ENCODE assay signal across 8 mouse cellular contexts in the genomic region with DNA sequence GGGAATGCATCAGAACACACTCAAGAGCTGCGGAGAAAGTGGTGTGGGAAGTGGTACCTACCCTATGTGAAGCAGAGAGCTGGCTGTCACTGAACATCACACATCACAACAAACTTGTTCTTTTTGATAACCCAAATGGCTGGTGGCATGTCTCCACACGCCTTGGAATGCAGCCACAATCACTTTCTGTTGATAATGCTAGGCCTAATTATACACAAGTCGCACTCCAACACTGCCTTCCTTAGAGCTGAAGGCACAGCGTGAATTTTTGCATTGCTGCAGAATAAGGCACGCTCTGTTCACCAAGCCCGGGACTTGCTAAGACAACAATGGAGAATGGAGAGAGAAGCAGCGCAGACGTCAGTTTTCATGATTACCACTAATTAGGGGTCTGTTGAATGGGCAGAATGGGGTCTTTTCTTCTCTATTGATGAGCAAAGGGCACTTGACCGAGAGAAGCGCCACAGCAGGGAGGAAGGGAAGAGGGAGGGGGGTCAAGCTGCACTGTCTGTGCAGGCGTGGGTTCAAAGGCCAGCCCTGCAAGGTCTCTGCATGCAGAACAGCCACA.
DNase-seq lines count a peak whose midpoint lies in the region; ATAC-seq and TF ChIP-seq lines count a peak whose summit lies in the region.

No protein-coding gene starts in this region.

- H3K9me3 ChIP-seq in lung, postnatal 0 days (ENCODE audit: low read length) = no peaks in the 10 kb centered on the region
- H3K9me3 ChIP-seq in heart, embryonic 11.5 days (replicated peaks; ENCODE audit: control insufficient read depth, low read length) = no peaks in the 10 kb centered on the region
- H3K9me3 ChIP-seq in midbrain, postnatal 0 days (ENCODE audit: low read length) = no peaks in the 10 kb centered on the region

- no peak overlapping the region for H3K4me3 ChIP-seq in lung, postnatal 0 days (ENCODE audit: low read depth, low read length)
- H3K4me3 ChIP-seq in heart, embryonic 11.5 days (ENCODE audit: low read depth, low read length) = no peak overlapping the region
- H3K4me3 ChIP-seq in midbrain, postnatal 0 days (ENCODE audit: low read depth, low read length) = no peak overlapping the region

- no peak overlapping the region for H3K9ac ChIP-seq in lung, postnatal 0 days (replicated peaks; ENCODE audit: low read depth)
- H3K9ac ChIP-seq in heart, embryonic 11.5 days (ENCODE audit: low read depth, low read length) = no peak overlapping the region
- H3K9ac ChIP-seq in midbrain, postnatal 0 days (replicated peaks; ENCODE audit: low read length, poor library complexity, severe bottlenecking) = no peak overlapping the region

- no peaks in the 10 kb centered on the region for H3K4me1 ChIP-seq in lung, postnatal 0 days (ENCODE audit: insufficient read depth, low read depth, low read length)
- H3K4me1 ChIP-seq in heart, embryonic 11.5 days (ENCODE audit: control insufficient read depth, insufficient read depth, low read length) = peaks cover 30% of the 10 kb centered on the region
- peaks cover 4% of the 10 kb centered on the region; the same call in 1 of the 2 replicates for H3K4me1 ChIP-seq in midbrain, postnatal 0 days (ENCODE audit: insufficient read depth, low read length)

- no peaks in the 10 kb centered on the region for H3K27me3 ChIP-seq in lung, postnatal 0 days (replicated peaks; ENCODE audit: insufficient read depth, low read length)
- no peaks in the 10 kb centered on the region for H3K27me3 ChIP-seq in heart, embryonic 11.5 days (ENCODE audit: control insufficient read depth, insufficient read depth, low read length)
- no peaks in the 10 kb centered on the region for H3K27me3 ChIP-seq in midbrain, postnatal 0 days (ENCODE audit: insufficient read depth, low read length)

- H3K36me3 ChIP-seq in lung, postnatal 0 days (ENCODE audit: insufficient read depth, low read length) = no peaks in the 10 kb centered on the region
- no peaks in the 10 kb centered on the region for H3K36me3 ChIP-seq in heart, embryonic 11.5 days (ENCODE audit: control insufficient read depth, insufficient read depth, low read length)
- H3K36me3 ChIP-seq in midbrain, postnatal 0 days (ENCODE audit: insufficient read depth, low read length) = no peaks in the 10 kb centered on the region

- no peak for TF ChIP-seq CTCF in lung, postnatal 0 days (IDR thresholded peaks at IDR 0.05)
- no peak for TF ChIP-seq CTCF in midbrain, postnatal 0 days (IDR thresholded peaks at IDR 0.05)

- TF ChIP-seq EP300 in lung, postnatal 0 days (IDR thresholded peaks at IDR 0.05) = no peak

- ATAC-seq in lung, postnatal 0 days = no peak
- no peak for ATAC-seq in heart, embryonic 11.5 days (replicated peaks; ENCODE audit: insufficient number of reproducible peaks, low FRiP score, low TSS enrichment)
- ATAC-seq in midbrain, postnatal 0 days (ENCODE audit: low FRiP score) = no peak

- DNase-seq in lung, postnatal 4 days = peak; percentile 25 to 40
- DNase-seq in lung, postnatal 0 days (ENCODE audit: low spot score) = no peak
- peak; percentile 53 to 78 for DNase-seq in layer of hippocampus, postnatal 14 days (ENCODE audit: low spot score in 2 of 2)
- DNase-seq in midbrain, postnatal 0 days (ENCODE audit: low spot score) = peak; percentile 77
- DNase-seq in ovary, postnatal 14 days (ENCODE audit: low spot score) = no peak
- no peak for DNase-seq in urinary bladder, adult 2 months (ENCODE audit: low spot score)
- no peak for DNase-seq in B cell, adult 2 months

- no peak overlapping the region for H3K4me2 ChIP-seq in lung, postnatal 0 days (replicated peaks; ENCODE audit: low read depth, low read length)
- no peak overlapping the region for H3K4me2 ChIP-seq in heart, embryonic 11.5 days
- H3K4me2 ChIP-seq in midbrain, postnatal 0 days (ENCODE audit: low read depth, low read length, poor library complexity, severe bottlenecking) = no peak overlapping the region

- no peak overlapping the region for H3K27ac ChIP-seq in lung, postnatal 0 days (ENCODE audit: low read length)
- 0 out of 2 replicates have a peak overlapping the region, but pooled peaks have one; percentile 16 for H3K27ac ChIP-seq in heart, embryonic 11.5 days (ENCODE audit: low read depth, low read length)
- no peak overlapping the region for H3K27ac ChIP-seq in midbrain, postnatal 0 days (ENCODE audit: low read depth, low read length)

- 52% methylated on average over 11 of the region's 11 CpGs for WGBS in lung, postnatal 0 days
- WGBS in heart, embryonic 11.5 days (ENCODE audit: insufficient replicate concordance) = 39% methylated on average over 11 of the region's 11 CpGs
- 27% methylated on average over 11 of the region's 11 CpGs for WGBS in midbrain, postnatal 0 days

Comparison
In these comparisons a context has a peak if more than half of its experiments do, and no peak if none do; other contexts are left out.
1. DNase-seq: peak in lung, postnatal 4 days (2 of 2), layer of hippocampus, postnatal 14 days (2 of 2) and midbrain, postnatal 0 days (single experiment); none in lung, postnatal 0 days (single experiment), ovary, postnatal 14 days (single experiment), urinary bladder, adult 2 months (single experiment) and B cell, adult 2 months (0 of 2).